Mouse (Mus musculus) spleen, adult 2 months (tissue): ENCODE results near the gene Map1b.

Experiments used
- CTCF ChIP-seq: fragments of 200-500 bp; IDR thresholded peaks from 2 replicates; pipeline ENCODE4 v1.5.1; 2011; ENCODE audit warnings: mild to moderate bottlenecking, inconsistent platforms; ENCODE audit not compliant: insufficient read depth, insufficient read length, insufficient replicate concordance; ENCODE audit errors: extremely low read depth
- POLR2A ChIP-seq: fragments of 200-500 bp; IDR thresholded peaks from 2 replicates; pipeline ENCODE4 v1.6.1; 2011; ENCODE audit warnings: low read depth, low read length, inconsistent platforms

DNA sequence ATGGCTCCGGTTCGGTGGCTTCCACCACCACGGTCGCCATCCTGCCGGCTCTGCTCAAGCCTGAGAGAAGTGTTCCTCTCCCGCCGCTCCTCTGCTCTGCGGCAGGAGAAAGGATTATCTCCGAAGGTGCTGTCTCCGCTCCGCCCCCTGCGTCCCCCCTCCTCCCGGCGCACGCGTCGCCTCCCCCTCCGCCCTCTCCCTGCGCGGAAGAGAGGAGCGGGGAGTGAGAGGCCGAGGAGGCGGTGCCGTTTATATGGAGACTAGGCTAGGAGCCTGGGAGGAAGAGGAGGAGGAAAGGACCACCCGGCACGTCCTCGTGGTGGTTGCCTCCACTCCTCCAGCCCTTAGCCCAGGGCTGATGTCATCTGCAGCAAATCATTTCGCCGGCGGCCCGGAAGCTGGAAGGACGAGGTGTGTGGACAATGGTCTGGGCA, at the start of gene Map1b:
- TF ChIP-seq CTCF (no peak), POLR2A (no peak)
